Mouse (Mus musculus) CH12.LX (cell line): Measurements from ENCODE around the gene Gm4981. TPM values are rescaled to one million over a fixed set of nuclear protein-coding genes. Genes with fewer than 3 reads are reported as not detected.

Experiments
- DNase-seq: peaks from one replicate; pipeline ENCODE4 v3.0.0-alpha.2; 2013; ENCODE audit errors: extremely low read depth
- H3K27ac ChIP-seq: 2 replicates; pipeline ENCODE4 v1.5.1; 2012; ENCODE audit warnings: low read depth, mild to moderate bottlenecking, control low read depth, moderate library complexity; ENCODE audit not compliant: insufficient read depth
- H3K27me3 ChIP-seq: replicated peaks from 2 replicates; pipeline ENCODE3; 2012; ENCODE audit warnings: inconsistent platforms
- H3K36me3 ChIP-seq, 2 experiments: replicated peaks in 1 of 2; 2 replicates each; pipeline versions ENCODE3 to v1.6.1; 2012; ENCODE audit warnings: inconsistent platforms in 1 of 2, low read length in 1 of 2, mild to moderate bottlenecking in 1 of 2, mixed read lengths in 1 of 2, moderate library complexity in 1 of 2; ENCODE audit not compliant: control insufficient read depth in 1 of 2, insufficient read depth in 1 of 2
- H3K4me1 ChIP-seq, 2 experiments: 2 replicates each; pipeline ENCODE4 v1.6.1; 2012; ENCODE audit warnings: inconsistent platforms in 1 of 2, moderate library complexity in 1 of 2; ENCODE audit not compliant: insufficient read depth in 2 of 2, control insufficient read depth in 1 of 2
- H3K4me2 ChIP-seq: 2 replicates; pipeline ENCODE4 v1.6.1; 2012; ENCODE audit warnings: low read depth, mild to moderate bottlenecking, control low read depth; ENCODE audit not compliant: poor library complexity, insufficient read depth, severe bottlenecking
- H3K4me3 ChIP-seq, 3 experiments: fragments of 150-350 bp in 1 of 3; sonication (generic) in 1 of 3; replicated peaks in 1 of 3; 2 replicates each; pipeline versions ENCODE3 to v1.5.1; 2011 to 2012; ENCODE audit warnings: low read depth in 2 of 3, low read length in 2 of 3, mild to moderate bottlenecking in 2 of 3, moderate library complexity in 2 of 3, control low read depth in 1 of 3, improper control_type of control experiment in 1 of 3, inconsistent platforms in 1 of 3, mixed read lengths in 1 of 3; ENCODE audit not compliant: poor library complexity in 1 of 3
- H3K79me2 ChIP-seq: replicated peaks from 2 replicates; pipeline ENCODE4 v1.6.1; 2012; ENCODE audit warnings: mild to moderate bottlenecking, moderate library complexity; ENCODE audit not compliant: control insufficient read depth, poor library complexity, insufficient read depth, severe bottlenecking; ENCODE audit errors: extremely low read depth
- H3K9ac ChIP-seq: 2 replicates; pipeline ENCODE4 v1.6.1; 2012; ENCODE audit warnings: low read depth, mild to moderate bottlenecking, control low read depth, moderate library complexity; ENCODE audit not compliant: insufficient read depth
- H3K9me3 ChIP-seq: replicated peaks from 2 replicates; pipeline ENCODE3; 2012; ENCODE audit warnings: low read length, inconsistent platforms, mixed read lengths
- BHLHE40 ChIP-seq: IDR thresholded peaks from 2 replicates; pipeline ENCODE4 v1.6.1; 2011; ENCODE audit warnings: mild to moderate bottlenecking, low read depth, low read length, improper control_type of control experiment
- CHD2 ChIP-seq: IDR thresholded peaks from 2 replicates; pipeline ENCODE4 v1.6.1; 2011; ENCODE audit warnings: low read length, improper control_type of control experiment
- ELF1 ChIP-seq: IDR thresholded peaks from 2 replicates; pipeline ENCODE4 v1.6.1; 2014; ENCODE audit warnings: low read depth, mild to moderate bottlenecking, inconsistent platforms, low read length, improper control_type of control experiment
- ETS1 ChIP-seq: conservative IDR thresholded peaks from 2 replicates; pipeline ENCODE4 v1.6.1; 2012; ENCODE audit warnings: low read depth, mild to moderate bottlenecking, inconsistent platforms, low read length, improper control_type of control experiment, moderate library complexity
- IRF4 ChIP-seq: IDR thresholded peaks from 2 replicates; pipeline ENCODE4 v1.6.1; 2014; ENCODE audit warnings: low read depth, mild to moderate bottlenecking, inconsistent platforms, low read length, improper control_type of control experiment
- JUND ChIP-seq: conservative IDR thresholded peaks from 2 replicates; pipeline ENCODE4 v1.6.1; 2011; ENCODE audit warnings: low read depth, low read length, improper control_type of control experiment
- MAFK ChIP-seq: IDR thresholded peaks from 2 replicates; pipeline ENCODE4 v1.6.1; 2011; ENCODE audit warnings: low read length, improper control_type of control experiment; ENCODE audit not compliant: insufficient replicate concordance
- MAX ChIP-seq: IDR thresholded peaks from 2 replicates; pipeline ENCODE4 v1.6.1; 2011; ENCODE audit warnings: low read length, improper control_type of control experiment
- MXI1 ChIP-seq: IDR thresholded peaks from 2 replicates; pipeline ENCODE4 v1.6.1; 2011; ENCODE audit warnings: mild to moderate bottlenecking, low read depth, low read length, improper control_type of control experiment
- MYC ChIP-seq: IDR thresholded peaks from 2 replicates; pipeline ENCODE4 v1.6.1; 2011; ENCODE audit warnings: low read depth, mild to moderate bottlenecking, improper control_type of control experiment, low read length
- NRF1 ChIP-seq: IDR thresholded peaks from 2 replicates; pipeline ENCODE4 v1.6.1; 2014; ENCODE audit warnings: low read depth, mild to moderate bottlenecking, inconsistent platforms, low read length, improper control_type of control experiment, moderate library complexity
- SIN3A ChIP-seq: IDR thresholded peaks from 2 replicates; pipeline ENCODE4 v1.6.1; 2012; ENCODE audit warnings: low read length, improper control_type of control experiment, inconsistent platforms
- TBP ChIP-seq: conservative IDR thresholded peaks from 2 replicates; pipeline ENCODE4 v1.6.1; 2011; ENCODE audit warnings: low read depth, low read length, improper control_type of control experiment
- TCF12 ChIP-seq: IDR thresholded peaks from 2 replicates; pipeline ENCODE4 v1.6.1; 2014; ENCODE audit warnings: low read depth, mild to moderate bottlenecking, inconsistent platforms, low read length, improper control_type of control experiment
- ZKSCAN1 ChIP-seq: IDR thresholded peaks from 2 replicates; pipeline ENCODE4 v1.6.1; 2012; ENCODE audit warnings: low read depth, inconsistent platforms, low read length, improper control_type of control experiment, borderline replicate concordance
- ZMIZ1 ChIP-seq: IDR thresholded peaks from 2 replicates; pipeline ENCODE4 v1.6.1; 2012; ENCODE audit warnings: low read depth, mild to moderate bottlenecking, inconsistent platforms, low read length, improper control_type of control experiment
- dilution Hi-C: fragments of 300-500 bp; cut with MboI; formaldehyde crosslinking; loops from 2 replicates; pipeline ENCODE4 v1.14.3; 2020; ENCODE audit warnings: low sequenced_read_pairs; ENCODE audit not compliant: extremely low pct_unique_long_range_greater_than_20kb, extremely low pct_ligation_motif_present
- in situ Hi-C: fragments of 300-500 bp; cut with MboI; formaldehyde crosslinking; loops from 3 replicates; pipeline ENCODE4 v1.14.3; 2019; ENCODE audit warnings: low sequenced_read_pairs, low pct_ligation_motif_present, low pct_unique_long_range_greater_than_20kb, mixed read lengths
- polyA plus RNA-seq: library from polyadenylated mRNA; unstranded; fragments of >175 nt; gene quantifications from 2 replicates; pipeline ENCODE4 v1.2.1, GENCODE M21; 2012; ENCODE audit warnings: low read depth; ENCODE audit not compliant: insufficient read length
- total RNA-seq, 2 experiments: library from RNA; depleted of rRNA; stranded (reverse); fragments of 300-350 nt in 1 of 2; fragments of >200 nt in 1 of 2; gene quantifications; 2 replicates each; pipeline ENCODE4 v1.2.3; 2012 to 2014

Gene Gm4981
- total and polyA plus RNA-seq, 3 experiments = not detected

GRCm38 (mm10) chr10:58205986-58206385, 30.5 kb downstream of the Gm4981 start:
- no peak for DNase-seq

More at GRCm38 (mm10) chr10:58205986-58206385, 30.5 kb downstream of the Gm4981 start:
- Histone ChIP-seq H3K9me3 (peaks cover 9% of the 10 kb centered on the region), H3K79me2 (no peaks in the 10 kb centered on the region), H3K4me2 (no peak overlapping the region), H3K27me3 (peaks cover 46% of the 10 kb centered on the region), H3K36me3 (no peaks in the 10 kb centered on the region), H3K4me3 (no peak overlapping the region), H3K9ac (no peak overlapping the region), H3K27ac (no peak overlapping the region), H3K4me1 (no peaks in the 10 kb centered on the region)
- dilution Hi-C loops = no loop called here
- in situ Hi-C loops = no loop called here
- TF ChIP-seq SIN3A (no peak), BHLHE40 (no peak), TCF12 (no peak), ETS1 (no peak), CHD2 (no peak), ZMIZ1 (no peak), JUND (no peak), MYC (no peak), NRF1 (no peak), IRF4 (no peak), ZKSCAN1 (no peak), ELF1 (no peak), MXI1 (no peak), MAFK (no peak), TBP (no peak), MAX (no peak)

Other genes starting within 250 kb of the Gm4981 start
- not detected in 2 replicates for gene AW822073, start 11.8 kb downstream of the Gm4981 start, total RNA-seq (2012; rRNA removed)
- gene AW822073, start 11.8 kb downstream of the Gm4981 start, total RNA-seq (2014; rRNA removed) = not detected in 2 replicates
- not detected in 2 replicates for gene AW822073, start 11.8 kb downstream of the Gm4981 start, polyA plus RNA-seq
- 0.17 TPM in 1 of 2 replicates, not detected in the other for gene Duxf3, start 4.0 kb downstream of the Gm4981 start, total RNA-seq (2012; rRNA removed)
- not detected in 2 replicates for gene Duxf3, start 4.0 kb downstream of the Gm4981 start, total RNA-seq (2014; rRNA removed)
- not detected in 2 replicates for gene Duxf3, start 4.0 kb downstream of the Gm4981 start, polyA plus RNA-seq
- gene Gcc2, start 18.8 kb upstream of the Gm4981 start, total RNA-seq (2012; rRNA removed) = 18.4 and 19.5 TPM in 2 replicates
- 19.3 and 19.6 TPM in 2 replicates for gene Gcc2, start 18.8 kb upstream of the Gm4981 start, total RNA-seq (2014; rRNA removed)
- 15.4 and 16.3 TPM in 2 replicates for gene Gcc2, start 18.8 kb upstream of the Gm4981 start, polyA plus RNA-seq
- 37.0 and 40.7 TPM in 2 replicates for gene Lims1, start 86.8 kb upstream of the Gm4981 start, total RNA-seq (2012; rRNA removed)
- gene Lims1, start 86.8 kb upstream of the Gm4981 start, total RNA-seq (2014; rRNA removed) = 74.7 and 85.6 TPM in 2 replicates
- gene Lims1, start 86.8 kb upstream of the Gm4981 start, polyA plus RNA-seq = 34.7 and 40.4 TPM in 2 replicates
- 45.0 and 59.3 TPM in 2 replicates for gene Ranbp2, start 210.2 kb upstream of the Gm4981 start, total RNA-seq (2012; rRNA removed)
- gene Ranbp2, start 210.2 kb upstream of the Gm4981 start, total RNA-seq (2014; rRNA removed) = 53.4 and 64.1 TPM in 2 replicates
- gene Ranbp2, start 210.2 kb upstream of the Gm4981 start, polyA plus RNA-seq = 49.5 and 56.3 TPM in 2 replicates